Mouse (Mus musculus) olfactory bulb, adult 2 months (tissue): ENCODE measurements around the gene 2310057M21Rik.

ENCODE experiments used
- CTCF ChIP-seq: fragments of 200-500 bp; IDR thresholded peaks from 2 replicates; pipeline ENCODE4 v1.5.1; 2012; ENCODE audit warnings: low read depth, mild to moderate bottlenecking, low read length, moderate library complexity; ENCODE audit not compliant: insufficient read depth
- POLR2A ChIP-seq: fragments of 200-500 bp; IDR thresholded peaks from 2 replicates; pipeline ENCODE4 v1.6.1; 2012; ENCODE audit warnings: mild to moderate bottlenecking, low read depth, low read length, moderate library complexity; ENCODE audit not compliant: insufficient read depth

DNA sequence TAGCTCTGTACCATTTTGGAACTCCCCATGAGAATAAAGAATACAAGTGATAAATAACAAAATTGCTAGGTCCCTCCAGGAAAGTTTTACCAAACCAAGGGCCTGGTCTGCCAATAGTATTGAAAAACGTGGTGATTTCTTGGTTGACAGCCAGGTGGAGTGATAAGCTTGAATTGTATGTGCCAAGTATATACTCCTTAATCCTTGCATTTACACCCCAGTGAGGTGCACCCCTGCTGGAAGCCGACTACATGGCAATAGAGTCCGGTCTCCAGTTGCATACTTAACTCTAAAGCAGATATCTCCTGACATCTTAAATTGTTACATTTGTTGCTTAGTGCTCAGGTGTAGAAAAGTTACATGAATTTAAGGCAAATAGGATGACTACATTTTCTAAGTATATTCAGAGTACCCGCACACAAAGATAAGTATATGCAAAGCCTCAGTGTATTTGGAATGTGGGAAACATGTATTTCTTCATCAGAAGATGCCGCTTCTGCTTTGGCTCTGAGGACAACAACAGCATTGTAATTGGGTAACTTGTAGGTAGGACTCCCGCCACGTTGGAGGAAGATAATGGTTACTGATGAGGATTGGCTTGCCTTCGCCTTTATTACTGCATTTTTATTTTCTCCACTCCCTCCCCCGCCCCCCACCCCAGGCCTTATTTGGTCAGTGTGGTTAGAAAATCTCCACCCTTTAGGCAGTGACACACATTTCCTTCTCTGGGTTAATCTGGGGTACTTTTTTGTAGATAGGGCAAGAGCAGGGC lies 9.5 kb upstream of the 2310057M21Rik start:
- TF ChIP-seq CTCF (no peak), POLR2A (no peak)
